ENCODE assay signal across 28 mouse cellular contexts in genomic region chr13:60403471-60403870, GRCm38 (mm10).
DNase-seq lines count a peak whose midpoint lies in the region; ATAC-seq and TF ChIP-seq lines count a peak whose summit lies in the region.
"Had no signal": no experiment of that assay in that cellular context is flagged by ENCODE, and none has a peak within 500 bp of the region (broad histone marks: within the 10 kb centered on the region; RNA-seq: fewer than 3 reads in every experiment).

No protein-coding gene starts in this region.

- H3K9ac ChIP-seq in forebrain, postnatal 0 days, result no peak overlapping the region
- H3K9ac ChIP-seq in forebrain, embryonic 14.5 days (ENCODE audit: low read length), result no peak overlapping the region
- H3K9ac ChIP-seq: embryonic facial prominence, embryonic 12.5 days; forebrain, embryonic 12.5 days; heart, embryonic 13.5 days; hindbrain, embryonic 14.5 days had no signal

- ATAC-seq in forebrain, postnatal 0 days, result peak; percentile 50
- no peak for ATAC-seq in forebrain, embryonic 14.5 days
- ATAC-seq: activated CD4-positive, CD25-positive, alpha-beta regulatory T cell, adult 4 months; CD4-positive, CD25-positive, alpha-beta regulatory T cell, adult 4 months; forebrain, embryonic 16.5 days; hindbrain, postnatal 0 days; inflammation-experienced regulatory T-cells, adult 6 months; intestine, embryonic 16.5 days had no signal

- 0 out of 2 replicates have a peak, but pooled peaks cover 4% of the 10 kb centered on the region for H3K9me3 ChIP-seq in forebrain, postnatal 0 days (ENCODE audit: low read length)
- H3K9me3 ChIP-seq in forebrain, embryonic 14.5 days (replicated peaks; ENCODE audit: control insufficient read depth, low read length), result 0 out of 2 replicates have a peak, but pooled peaks cover 2% of the 10 kb centered on the region
- no peaks in the 10 kb centered on the region for H3K9me3 ChIP-seq in limb, embryonic 10.5 days (replicated peaks)
- H3K9me3 ChIP-seq: forebrain, embryonic 12.5 days; heart, embryonic 10.5 days; heart, embryonic 13.5 days had no signal

- H3K4me2 ChIP-seq in forebrain, postnatal 0 days (ENCODE audit: low read depth), result no peak overlapping the region
- H3K4me2 ChIP-seq in forebrain, embryonic 14.5 days (ENCODE audit: low read length), result no peak overlapping the region
- H3K4me2 ChIP-seq: embryonic facial prominence, embryonic 12.5 days; forebrain, embryonic 12.5 days; heart, embryonic 13.5 days; hindbrain, embryonic 14.5 days had no signal

- no peaks in the 10 kb centered on the region for H3K27me3 ChIP-seq in forebrain, postnatal 0 days (ENCODE audit: insufficient read depth, low read length)
- H3K27me3 ChIP-seq in forebrain, embryonic 14.5 days (replicated peaks; ENCODE audit: control insufficient read depth, insufficient read depth, low read length), result no peaks in the 10 kb centered on the region
- H3K27me3 ChIP-seq in limb, embryonic 10.5 days (ENCODE audit: low read depth, poor library complexity, severe bottlenecking), result no peaks in the 10 kb centered on the region
- H3K27me3 ChIP-seq: embryonic facial prominence, embryonic 12.5 days; forebrain, embryonic 12.5 days; heart, embryonic 13.5 days had no signal

- TF ChIP-seq CTCF in forebrain, postnatal 0 days (IDR thresholded peaks at IDR 0.05; ENCODE audit: low read depth), result no peak

- 87% methylated on average over 3 of the region's 3 CpGs for WGBS in forebrain, postnatal 0 days
- 97% methylated on average over 3 of the region's 3 CpGs for WGBS in forebrain, embryonic 14.5 days
- WGBS in limb, embryonic 10.5 days, result 97% methylated on average over 3 of the region's 3 CpGs

- no peak for DNase-seq in forebrain, postnatal 0 days
- DNase-seq in forebrain, embryonic 14.5 days (ENCODE audit: low spot score), result no peak
- peak; percentile 68 for DNase-seq in NIH3T3 (ENCODE audit: low read depth)
- DNase-seq in limb, embryonic 10.5 days (ENCODE audit: low spot score), result no peak
- no peak for DNase-seq in cerebellum, adult 18-20 months
- DNase-seq in adrenal gland, postnatal 36 days, result no peak
- DNase-seq: adrenal gland, postnatal 10 days; cerebellum, adult 11-12 months; cerebellum, adult 9-10 months; cerebellum, postnatal 14 days; gastrocnemius, adult 2 months; gastrocnemius, postnatal 14 days; heart, adult 18-20 months; heart, postnatal 14 days; heart, postnatal 4 days; kidney, adult 18-20 months had no signal

- no peak overlapping the region for H3K4me3 ChIP-seq in forebrain, postnatal 0 days (ENCODE audit: low read depth, low read length)
- H3K4me3 ChIP-seq in forebrain, embryonic 14.5 days (ENCODE audit: low read depth, low read length), result no peak overlapping the region
- H3K4me3 ChIP-seq in limb, embryonic 10.5 days, result no peak overlapping the region
- H3K4me3 ChIP-seq: embryonic facial prominence, embryonic 12.5 days; erythroblast, embryonic 14.5 days; forebrain, embryonic 12.5 days; gastrocnemius, adult 2 months; heart, embryonic 10.5 days; heart, embryonic 13.5 days had no signal

- H3K4me1 ChIP-seq in forebrain, postnatal 0 days (ENCODE audit: insufficient read depth), result no peaks in the 10 kb centered on the region
- no peaks in the 10 kb centered on the region for H3K4me1 ChIP-seq in forebrain, embryonic 14.5 days (ENCODE audit: control insufficient read depth, insufficient read depth, low read length)
- H3K4me1 ChIP-seq in limb, embryonic 10.5 days, result peaks cover 8% of the 10 kb centered on the region; the same call in 1 of the 2 replicates
- H3K4me1 ChIP-seq: forebrain, embryonic 12.5 days; heart, embryonic 10.5 days; heart, embryonic 13.5 days had no signal

- no peak overlapping the region for H3K27ac ChIP-seq in forebrain, postnatal 0 days (ENCODE audit: low read depth, low read length)
- H3K27ac ChIP-seq in forebrain, embryonic 14.5 days (ENCODE audit: low read depth, low read length), result no peak overlapping the region
- peak overlapping the region; percentile 50 for H3K27ac ChIP-seq in limb, embryonic 10.5 days
- H3K27ac ChIP-seq: embryonic facial prominence, embryonic 12.5 days; forebrain, embryonic 12.5 days; gastrocnemius, adult 2 months; heart, embryonic 10.5 days; heart, embryonic 13.5 days; hindbrain, embryonic 14.5 days; hindbrain, postnatal 0 days had no signal

- H3K36me3 ChIP-seq in forebrain, postnatal 0 days (ENCODE audit: insufficient read depth), result no peaks in the 10 kb centered on the region
- H3K36me3 ChIP-seq in forebrain, embryonic 14.5 days (ENCODE audit: control insufficient read depth, insufficient read depth, low read length), result no peaks in the 10 kb centered on the region
- no peaks in the 10 kb centered on the region for H3K36me3 ChIP-seq in limb, embryonic 10.5 days
- H3K36me3 ChIP-seq: embryonic facial prominence, embryonic 12.5 days; forebrain, embryonic 12.5 days; heart, embryonic 10.5 days; heart, embryonic 13.5 days had no signal
